Mouse (Mus musculus): Measurements from ENCODE around the gene Senp3.
"Not testable (repeated sequence)": the region's sequence is repeated elsewhere in the genome, so short reads cannot be mapped to it uniquely, and the experiment has no call there.

Senp3 gene

GRCm38 (mm10) chr11:69704613-69705010 lies 22.7 kb upstream of the Senp3 start:
- DNase-seq (ENCODE audit: low read depth, low spot score) = no peak

GRCm38 (mm10) chr11:69703814-69704612 lies 22.1 kb upstream of the Senp3 start:
- no peak for DNase-seq (ENCODE audit: low read depth, low spot score)

- DNase-seq (ENCODE audit: low read depth, low spot score) = not testable (repeated sequence)
These were observed 21.5 kb upstream of the Senp3 start for GRCm38 (mm10) chr11:69703381-69703780.

DNA sequence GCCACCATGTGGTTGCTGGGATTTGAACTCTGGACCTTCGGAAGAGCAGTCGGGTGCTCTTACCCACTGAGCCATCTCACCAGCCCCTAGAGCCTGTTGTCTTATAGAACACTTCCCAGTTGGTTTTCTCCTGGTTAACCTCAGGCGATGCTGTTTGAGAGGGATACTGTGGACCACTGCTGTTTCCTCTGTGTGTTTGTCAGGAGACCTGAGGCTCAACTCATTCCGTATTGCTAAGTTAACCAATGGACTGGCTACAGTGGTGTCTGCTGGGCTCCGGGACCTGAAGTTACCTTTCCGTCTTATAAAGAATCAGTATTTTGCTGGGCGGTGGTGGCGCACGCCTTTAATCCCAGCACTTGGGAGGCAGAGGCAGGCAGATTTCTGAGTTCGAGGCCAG lies 21.0 kb upstream of the Senp3 start:
- not testable (repeated sequence) for DNase-seq (ENCODE audit: low read depth, low spot score)

DNA sequence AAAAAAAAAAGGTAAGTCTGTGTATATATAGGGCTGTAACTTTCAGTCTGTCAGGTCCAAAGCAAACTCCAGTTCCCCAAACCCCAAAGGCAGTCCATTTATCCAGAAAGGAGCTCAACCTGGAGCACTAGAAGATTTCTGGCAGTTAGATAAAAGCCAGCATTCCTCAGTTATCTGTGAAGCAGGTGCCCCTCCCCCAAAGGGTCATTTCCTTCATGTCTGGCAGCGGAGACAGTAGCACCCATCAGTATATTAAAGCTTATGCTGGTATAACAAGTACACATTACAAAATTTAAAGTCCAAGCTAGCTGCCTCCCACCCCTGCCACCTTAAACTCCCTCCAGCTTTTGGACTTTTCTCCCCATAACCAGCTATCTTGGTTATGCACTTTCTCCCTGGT lies 17.7 kb upstream of the Senp3 start:
- no peak for DNase-seq (ENCODE audit: low read depth, low spot score)

DNA sequence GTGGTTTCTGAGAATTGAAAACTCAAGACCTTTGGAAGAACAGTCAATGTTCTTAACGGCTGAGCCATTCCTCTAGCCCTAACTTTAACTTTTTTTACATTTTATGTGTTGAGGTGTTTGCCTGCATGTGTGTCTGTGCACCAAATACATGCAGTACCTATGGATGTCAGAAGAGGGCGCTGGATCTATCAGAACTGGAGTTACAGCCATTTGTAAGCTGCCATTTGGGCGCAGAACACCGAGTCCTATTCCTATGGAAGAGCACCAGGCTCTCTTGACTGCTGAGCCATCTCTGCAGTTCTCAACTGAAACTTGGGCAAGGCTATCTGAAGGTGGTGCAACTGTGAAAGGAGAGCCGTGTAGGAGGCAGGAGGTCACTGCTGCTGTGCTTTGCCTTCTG lies 16.7 kb upstream of the Senp3 start:
- DNase-seq (ENCODE audit: low read depth, low spot score) = no peak

DNA sequence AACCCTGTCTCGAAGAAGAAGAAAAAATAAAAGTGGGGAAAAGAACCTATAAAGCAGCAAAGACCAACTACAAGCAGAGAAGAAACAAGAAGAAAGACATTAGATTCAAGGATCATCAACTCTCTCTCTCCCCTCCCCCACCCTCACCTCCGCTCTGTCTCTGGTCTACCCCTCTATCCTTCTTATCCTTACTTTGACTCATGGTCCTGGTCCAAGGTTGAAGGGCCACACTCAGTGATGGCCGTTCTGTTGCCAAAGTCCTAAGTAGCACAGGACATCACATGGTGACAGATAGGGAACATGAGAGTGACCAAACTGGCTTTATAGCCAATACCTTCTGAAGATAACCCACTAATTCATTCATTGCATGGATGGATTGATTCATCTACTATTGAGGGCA lies 15.5 kb upstream of the Senp3 start:
- no peak for DNase-seq (ENCODE audit: low read depth, low spot score)

- no peak for DNase-seq (ENCODE audit: low read depth, low spot score)
These were observed 13.7 kb upstream of the Senp3 start, which contains the start of the genes Tnfsf12 and Tnfsfm13 for GRCm38 (mm10) chr11:69695361-69696181. Gene Tnfsf12 (minus strand): TSS chr11:69695849. Gene Tnfsfm13 (minus strand): TSS chr11:69696098.

GRCm38 (mm10) chr11:69695046-69695360 lies 13.1 kb upstream of the Senp3 start:
- no peak for DNase-seq (ENCODE audit: low read depth, low spot score)

- DNase-seq (ENCODE audit: low read depth, low spot score) = peak; percentile 82
These were observed 11.6 kb upstream of the Senp3 start for GRCm38 (mm10) chr11:69693421-69693965.

DNA sequence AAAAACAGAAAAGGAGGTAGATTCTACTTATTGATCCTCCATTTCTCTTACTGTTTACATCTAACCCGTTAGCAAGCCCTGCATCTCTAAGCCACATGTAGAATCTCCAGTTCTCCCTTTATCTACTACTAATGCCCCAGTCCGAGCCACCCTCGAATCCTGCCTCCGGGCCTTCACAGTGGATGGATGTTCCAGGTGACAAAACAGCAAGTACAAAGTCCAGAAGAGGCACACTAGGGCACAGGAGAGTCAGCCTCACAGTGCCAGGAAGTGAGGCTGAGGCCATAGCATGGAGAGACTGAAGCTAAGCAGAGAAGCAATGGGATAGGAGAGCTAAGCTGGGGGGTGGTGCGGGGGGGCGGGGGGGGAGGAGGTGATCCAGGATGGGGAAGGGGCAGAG lies 11.0 kb upstream of the Senp3 start:
- DNase-seq (ENCODE audit: low read depth, low spot score) = no peak

GRCm38 (mm10) chr11:69692196-69692811 lies 10.4 kb upstream of the Senp3 start:
- DNase-seq (ENCODE audit: low read depth, low spot score) = no peak

GRCm38 (mm10) chr11:69689891-69690290 lies 8.0 kb upstream of the Senp3 start:
- no peak for DNase-seq (ENCODE audit: low read depth, low spot score)

DNA sequence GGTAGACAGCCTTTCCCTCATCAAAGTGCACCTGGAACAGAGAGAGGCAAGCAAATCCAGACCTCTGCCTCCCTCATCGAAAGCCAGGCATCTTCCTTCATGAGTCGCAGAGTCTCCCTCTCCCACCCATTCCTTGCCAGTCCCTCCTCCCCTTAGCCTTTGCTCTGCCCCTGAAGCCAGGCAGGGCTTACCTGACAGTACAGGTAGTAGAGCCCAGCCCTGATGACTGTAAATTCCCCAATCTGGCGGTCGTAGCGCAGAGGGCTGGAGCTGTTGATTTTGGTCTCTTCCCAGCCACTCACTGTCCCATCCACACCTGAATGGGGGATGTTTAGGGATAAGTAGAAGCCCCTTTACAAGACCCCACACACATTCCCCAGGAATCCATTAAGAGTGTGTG lies 5.2 kb upstream of the Senp3 start:
- no peak for DNase-seq (ENCODE audit: low read depth, low spot score)

GRCm38 (mm10) chr11:69686377-69686776 lies 4.5 kb upstream of the Senp3 start:
- DNase-seq (ENCODE audit: low read depth, low spot score) = no peak

- no peak for DNase-seq (ENCODE audit: low read depth, low spot score)
These were observed 3.8 kb upstream of the Senp3 start, which contains the start of gene Tnfsf13 for GRCm38 (mm10) chr11:69685526-69686148. Gene Tnfsf13 (minus strand): TSS chr11:69685784.

- DNase-seq (ENCODE audit: low read depth, low spot score) = no peak
These were observed 3.1 kb upstream of the Senp3 start for GRCm38 (mm10) chr11:69684936-69685335.

DNA sequence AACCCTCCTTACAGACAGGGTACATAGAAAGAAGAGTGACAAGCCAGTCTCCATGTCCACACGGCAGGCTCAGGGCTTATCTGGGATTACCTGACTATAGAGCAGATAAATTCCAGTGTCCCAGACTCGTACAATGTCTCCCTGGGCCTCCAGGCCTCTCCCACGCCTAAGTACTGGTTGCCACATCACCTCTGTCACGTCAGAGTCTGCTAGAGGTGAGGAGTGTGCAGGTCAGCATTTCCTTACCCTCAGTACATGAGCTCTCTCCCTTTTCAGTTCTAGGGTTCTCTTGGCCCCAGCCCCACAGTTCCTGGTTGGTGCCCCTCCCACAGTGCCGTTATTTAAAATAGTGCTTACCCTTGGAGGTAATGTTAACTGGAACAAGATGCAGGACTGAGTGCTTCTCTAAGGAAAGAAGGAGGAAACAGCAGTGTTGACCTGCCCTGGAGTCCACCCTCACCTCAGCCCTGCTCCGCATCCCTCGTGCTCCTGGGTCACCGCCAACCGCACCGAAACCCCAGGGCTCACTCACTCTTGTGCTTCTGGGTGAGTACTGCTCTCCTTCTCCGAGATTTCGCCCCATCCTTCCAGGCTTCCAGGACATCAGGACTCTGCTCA lies 2.4 kb upstream of the Senp3 start:
- DNase-seq (ENCODE audit: low read depth, low spot score) = no peak

GRCm38 (mm10) chr11:69683576-69683975 lies 1.7 kb upstream of the Senp3 start:
- DNase-seq (ENCODE audit: low read depth, low spot score) = no peak

DNA sequence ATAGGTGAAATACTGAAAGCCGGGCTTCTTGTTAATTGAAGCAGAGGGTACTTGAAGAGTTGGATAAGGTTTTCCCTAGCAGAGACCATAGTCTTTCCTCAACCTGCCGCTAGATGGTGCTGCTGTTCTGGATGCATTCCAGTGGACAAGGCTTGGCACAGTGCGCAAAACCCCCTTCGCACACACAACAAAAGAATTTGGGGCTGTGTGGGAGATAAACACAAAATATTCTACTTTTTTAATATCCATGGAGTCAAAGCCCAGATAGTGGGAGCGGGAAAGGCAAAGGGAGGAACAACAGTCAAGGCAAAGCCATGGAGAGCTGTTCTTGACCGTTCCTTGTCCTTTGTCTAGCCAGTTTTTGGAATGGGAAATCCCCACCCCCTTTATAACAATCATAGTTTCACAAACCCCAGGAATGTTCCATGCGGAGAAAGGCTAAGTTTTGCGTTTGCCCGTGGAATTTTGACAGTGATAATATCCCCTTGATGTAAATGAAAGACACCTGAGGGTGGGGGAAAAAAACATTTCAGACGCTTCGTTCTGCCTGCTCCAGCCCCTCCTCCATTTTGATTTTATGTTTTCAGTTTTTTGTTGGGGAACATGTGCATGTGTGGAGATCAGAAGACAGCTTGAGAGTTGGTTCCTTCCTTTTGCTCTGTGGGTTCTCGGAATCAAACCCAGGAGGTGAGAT lies 1.1 kb upstream of the Senp3 start:
- peak; percentile 79 for DNase-seq (ENCODE audit: low read depth, low spot score)
